Mouse (Mus musculus): ENCODE measurements around the gene Ascc1. TPM values are rescaled to one million over a fixed set of nuclear protein-coding genes. Genes with fewer than 3 reads are reported as not detected.

The Ascc1 gene
- polyA plus RNA-seq, 1 experiment from 2014 or later = 58.0 TPM

- no peak overlapping the region for H3K4me3 ChIP-seq (ENCODE audit: low read length)
- peak overlapping the region; percentile 19 for H3K27ac ChIP-seq (ENCODE audit: low read length)
- WGBS = 36% methylated on average over 8 of the region's 8 CpGs
- ATAC-seq (ENCODE audit: low FRiP score, low TSS enrichment) = no peak
- no peak overlapping the region for H3K4me2 ChIP-seq (replicated peaks; ENCODE audit: low read depth, low read length)
- no peak overlapping the region for H3K9ac ChIP-seq (replicated peaks; ENCODE audit: low read length)
- H3K9me3 ChIP-seq (ENCODE audit: low read length) = no peaks in the 10 kb centered on the region
- no peaks in the 10 kb centered on the region for H3K36me3 ChIP-seq (ENCODE audit: insufficient read depth, low read length)
- H3K27me3 ChIP-seq (ENCODE audit: insufficient read depth, low read length) = no peaks in the 10 kb centered on the region
- H3K4me1 ChIP-seq (ENCODE audit: insufficient read depth, low read length) = peaks cover 30% of the 10 kb centered on the region
Measured at GRCm38 (mm10) chr10:59965788-59966187, 36.8 kb upstream of the Ascc1 start.

GRCm38 (mm10) chr10:59966743-59967142, 35.9 kb upstream of the Ascc1 start:
- Histone ChIP-seq H3K9ac (replicated peaks; ENCODE audit: low read length) (no peak overlapping the region), H3K9me3 (ENCODE audit: low read length) (no peaks in the 10 kb centered on the region), H3K4me3 (ENCODE audit: low read length) (no peak overlapping the region), H3K27ac (ENCODE audit: low read length) (no peak overlapping the region), H3K4me1 (ENCODE audit: insufficient read depth, low read length) (peaks cover 30% of the 10 kb centered on the region), H3K27me3 (ENCODE audit: insufficient read depth, low read length) (no peaks in the 10 kb centered on the region), H3K36me3 (ENCODE audit: insufficient read depth, low read length) (no peaks in the 10 kb centered on the region), H3K4me2 (replicated peaks; ENCODE audit: low read depth, low read length) (no peak overlapping the region)
- ATAC-seq (ENCODE audit: low FRiP score, low TSS enrichment) = no peak
- 91% methylated on average over 6 of the region's 6 CpGs for WGBS

- Histone ChIP-seq H3K27ac (ENCODE audit: low read length) (no peak overlapping the region), H3K27me3 (ENCODE audit: insufficient read depth, low read length) (no peaks in the 10 kb centered on the region), H3K4me1 (ENCODE audit: insufficient read depth, low read length) (peaks cover 30% of the 10 kb centered on the region), H3K4me2 (replicated peaks; ENCODE audit: low read depth, low read length) (no peak overlapping the region), H3K4me3 (ENCODE audit: low read length) (no peak overlapping the region), H3K36me3 (ENCODE audit: insufficient read depth, low read length) (no peaks in the 10 kb centered on the region), H3K9me3 (ENCODE audit: low read length) (no peaks in the 10 kb centered on the region), H3K9ac (replicated peaks; ENCODE audit: low read length) (no peak overlapping the region)
- 81% methylated on average over 6 of the region's 6 CpGs for WGBS
- ATAC-seq (ENCODE audit: low FRiP score, low TSS enrichment) = no peak
Measured at GRCm38 (mm10) chr10:59967309-59967942, 35.2 kb upstream of the Ascc1 start.

- Histone ChIP-seq H3K4me1 (ENCODE audit: insufficient read depth, low read length) (peaks cover 33% of the 10 kb centered on the region), H3K36me3 (ENCODE audit: insufficient read depth, low read length) (no peaks in the 10 kb centered on the region), H3K27ac (ENCODE audit: low read length) (peak overlapping the region; percentile 75), H3K27me3 (ENCODE audit: insufficient read depth, low read length) (no peaks in the 10 kb centered on the region), H3K9ac (replicated peaks; ENCODE audit: low read length) (peak overlapping the region; percentile 89), H3K4me3 (ENCODE audit: low read length) (peak overlapping the region; percentile 55), H3K4me2 (replicated peaks; ENCODE audit: low read depth, low read length) (peak overlapping the region; percentile 65), H3K9me3 (ENCODE audit: low read length) (no peaks in the 10 kb centered on the region)
- WGBS = 2% methylated on average over 25 of the region's 25 CpGs
- peak; percentile 24; the same call in 1 of the 2 replicates for ATAC-seq (ENCODE audit: low FRiP score, low TSS enrichment)
Measured at GRCm38 (mm10) chr10:59969821-59970449, 32.7 kb upstream of the Ascc1 start.

- WGBS = 29% methylated on average over 6 of the region's 6 CpGs
- Histone ChIP-seq H3K4me2 (replicated peaks; ENCODE audit: low read depth, low read length) (peak overlapping the region; percentile 65), H3K36me3 (ENCODE audit: insufficient read depth, low read length) (no peaks in the 10 kb centered on the region), H3K27me3 (ENCODE audit: insufficient read depth, low read length) (no peaks in the 10 kb centered on the region), H3K4me1 (ENCODE audit: insufficient read depth, low read length) (peaks cover 32% of the 10 kb centered on the region), H3K9me3 (ENCODE audit: low read length) (no peaks in the 10 kb centered on the region), H3K4me3 (ENCODE audit: low read length) (peak overlapping the region; percentile 55), H3K27ac (ENCODE audit: low read length) (peak overlapping the region; percentile 75), H3K9ac (replicated peaks; ENCODE audit: low read length) (peak overlapping the region; percentile 89)
- ATAC-seq (ENCODE audit: low FRiP score, low TSS enrichment) = no peak
Measured at GRCm38 (mm10) chr10:59970450-59971062, 32.0 kb upstream of the Ascc1 start.

GRCm38 (mm10) chr10:59971813-59972212, 30.8 kb upstream of the Ascc1 start:
- no peak for ATAC-seq (ENCODE audit: low FRiP score, low TSS enrichment)
- Histone ChIP-seq H3K9ac (replicated peaks; ENCODE audit: low read length) (no peak overlapping the region), H3K4me3 (ENCODE audit: low read length) (no peak overlapping the region), H3K36me3 (ENCODE audit: insufficient read depth, low read length) (no peaks in the 10 kb centered on the region), H3K9me3 (ENCODE audit: low read length) (no peaks in the 10 kb centered on the region), H3K4me1 (ENCODE audit: insufficient read depth, low read length) (peaks cover 29% of the 10 kb centered on the region), H3K27me3 (ENCODE audit: insufficient read depth, low read length) (no peaks in the 10 kb centered on the region), H3K4me2 (replicated peaks; ENCODE audit: low read depth, low read length) (no peak overlapping the region), H3K27ac (ENCODE audit: low read length) (no peak overlapping the region)
- WGBS = 87% methylated on average over 8 of the region's 8 CpGs

GRCm38 (mm10) chr10:59972534-59972933, 30.1 kb upstream of the Ascc1 start:
- ATAC-seq (ENCODE audit: low FRiP score, low TSS enrichment) = no peak
- Histone ChIP-seq H3K4me2 (replicated peaks; ENCODE audit: low read depth, low read length) (no peak overlapping the region), H3K36me3 (ENCODE audit: insufficient read depth, low read length) (no peaks in the 10 kb centered on the region), H3K4me3 (ENCODE audit: low read length) (no peak overlapping the region), H3K27ac (ENCODE audit: low read length) (no peak overlapping the region; the same call in 1 of the 2 replicates), H3K9ac (replicated peaks; ENCODE audit: low read length) (no peak overlapping the region), H3K27me3 (ENCODE audit: insufficient read depth, low read length) (no peaks in the 10 kb centered on the region), H3K4me1 (ENCODE audit: insufficient read depth, low read length) (peaks cover 29% of the 10 kb centered on the region), H3K9me3 (ENCODE audit: low read length) (no peaks in the 10 kb centered on the region)
- WGBS = 68% methylated on average over 2 of the region's 2 CpGs

GRCm38 (mm10) chr10:59972999-59973398, 29.6 kb upstream of the Ascc1 start:
- Histone ChIP-seq H3K4me3 (ENCODE audit: low read length) (no peak overlapping the region), H3K36me3 (ENCODE audit: insufficient read depth, low read length) (no peaks in the 10 kb centered on the region), H3K9me3 (ENCODE audit: low read length) (no peaks in the 10 kb centered on the region), H3K27me3 (ENCODE audit: insufficient read depth, low read length) (no peaks in the 10 kb centered on the region), H3K4me1 (ENCODE audit: insufficient read depth, low read length) (peaks cover 32% of the 10 kb centered on the region), H3K4me2 (replicated peaks; ENCODE audit: low read depth, low read length) (no peak overlapping the region), H3K27ac (ENCODE audit: low read length) (no peak overlapping the region; the same call in 1 of the 2 replicates), H3K9ac (replicated peaks; ENCODE audit: low read length) (no peak overlapping the region)
- WGBS = 86% methylated on average over 6 of the region's 6 CpGs
- no peak for ATAC-seq (ENCODE audit: low FRiP score, low TSS enrichment)

GRCm38 (mm10) chr10:59973400-59973799, 29.2 kb upstream of the Ascc1 start:
- peak overlapping the region; percentile 88 for H3K27ac ChIP-seq (ENCODE audit: low read length)
- no peak for ATAC-seq (ENCODE audit: low FRiP score, low TSS enrichment)
- no peaks in the 10 kb centered on the region for H3K36me3 ChIP-seq (ENCODE audit: insufficient read depth, low read length)
- H3K9ac ChIP-seq (replicated peaks; ENCODE audit: low read length) = 0 out of 2 replicates have a peak overlapping the region, but pooled peaks have one; percentile 13
- no peaks in the 10 kb centered on the region for H3K9me3 ChIP-seq (ENCODE audit: low read length)
- WGBS = 83% methylated on average over 4 of the region's 4 CpGs
- H3K4me2 ChIP-seq (replicated peaks; ENCODE audit: low read depth, low read length) = no peak overlapping the region
- H3K27me3 ChIP-seq (ENCODE audit: insufficient read depth, low read length) = no peaks in the 10 kb centered on the region
- peaks cover 36% of the 10 kb centered on the region for H3K4me1 ChIP-seq (ENCODE audit: insufficient read depth, low read length)
- no peak overlapping the region for H3K4me3 ChIP-seq (ENCODE audit: low read length)

- no peak overlapping the region for H3K4me3 ChIP-seq (ENCODE audit: low read length)
- no peaks in the 10 kb centered on the region for H3K9me3 ChIP-seq (ENCODE audit: low read length)
- peak overlapping the region; percentile 88 for H3K27ac ChIP-seq (ENCODE audit: low read length)
- no peaks in the 10 kb centered on the region for H3K27me3 ChIP-seq (ENCODE audit: insufficient read depth, low read length)
- H3K4me2 ChIP-seq (replicated peaks; ENCODE audit: low read depth, low read length) = no peak overlapping the region; the same call in 1 of the 2 replicates
- peaks cover 43% of the 10 kb centered on the region for H3K4me1 ChIP-seq (ENCODE audit: insufficient read depth, low read length)
- peak overlapping the region; percentile 36; the same call in 1 of the 2 replicates for H3K9ac ChIP-seq (replicated peaks; ENCODE audit: low read length)
- peak; percentile 43 for ATAC-seq (ENCODE audit: low FRiP score, low TSS enrichment)
- WGBS = 7% methylated on average over 6 of the region's 6 CpGs
- no peaks in the 10 kb centered on the region for H3K36me3 ChIP-seq (ENCODE audit: insufficient read depth, low read length)
Measured at GRCm38 (mm10) chr10:59974191-59974664, 28.4 kb upstream of the Ascc1 start.
